Mouse (Mus musculus) hindbrain, postnatal 0 days (tissue): ENCODE data around the gene Spata2l. TPM values are rescaled to one million over a fixed set of nuclear protein-coding genes. Genes with fewer than 3 reads are reported as not detected.
"Not testable (repeated sequence)": the region's sequence is repeated elsewhere in the genome, so short reads cannot be mapped to it uniquely, and the experiment has no call there.

Experiments used
- ATAC-seq: fragments of 200-750 bp; cut with Nextera tagmentation; 2 replicates; pipeline ENCODE4 v1.8.0; 2017; ENCODE audit warnings: mild to moderate bottlenecking, moderate TSS enrichment, moderate library complexity
- DNase-seq: peaks from one replicate; pipeline ENCODE4 v3.0.0-alpha.2; 2015; ENCODE audit warnings: low spot score
- H3K27ac ChIP-seq: fragments of 300-500 bp; sonication (generic); 2 replicates; pipeline ENCODE4 v1.5.1; 2014; ENCODE audit warnings: mild to moderate bottlenecking
- H3K27me3 ChIP-seq: fragments of 300-500 bp; sonication (generic); 2 replicates; pipeline ENCODE4 v1.6.1; 2014; ENCODE audit warnings: low read length, mixed read lengths; ENCODE audit not compliant: insufficient read depth
- H3K36me3 ChIP-seq: fragments of 300-500 bp; sonication (generic); 2 replicates; pipeline ENCODE4 v1.6.1; 2014; ENCODE audit warnings: low read length, mixed read lengths; ENCODE audit not compliant: insufficient read depth
- H3K4me1 ChIP-seq: fragments of 300-500 bp; sonication (generic); 2 replicates; pipeline ENCODE4 v1.6.1; 2014; ENCODE audit warnings: antibody characterized with exemption, low read length, mixed read lengths; ENCODE audit not compliant: insufficient read depth
- H3K4me2 ChIP-seq: fragments of 300-500 bp; sonication (generic); 2 replicates; pipeline ENCODE4 v1.6.1; 2014; ENCODE audit warnings: low read depth, mild to moderate bottlenecking, low read length, moderate library complexity, mixed read lengths
- H3K4me3 ChIP-seq: fragments of 300-500 bp; sonication (generic); 2 replicates; pipeline ENCODE4 v1.5.1; 2014; ENCODE audit warnings: low read length
- H3K9ac ChIP-seq: fragments of 300-500 bp; sonication (generic); replicated peaks from 2 replicates; pipeline ENCODE4 v1.6.1; 2014; ENCODE audit warnings: mild to moderate bottlenecking, low read length, moderate library complexity, mixed read lengths
- H3K9me3 ChIP-seq: fragments of 300-500 bp; sonication (generic); 2 replicates; pipeline ENCODE4 v1.6.1; 2016; ENCODE audit warnings: low read length, mixed read lengths
- CTCF ChIP-seq: IDR thresholded peaks from 2 replicates; pipeline ENCODE4 v1.5.1; 2016; ENCODE audit warnings: antibody characterized with exemption, control low read depth, low read depth
- WGBS: fragments of 180-500 bp; shearing (Covaris S2); extraction: QIAGEN DNeasy Blood & Tissue Kit; methylation state at CpG from one replicate; pipeline ENCODE4 v1.1.7; 2014; 5-methylcytosine and 5-hydroxymethylcytosine counted together
- polyA plus RNA-seq: library from polyadenylated mRNA; unstranded; fragments of >200 nt; fragmentation: Nextera tagmentation; extraction: Ambion mirVana; gene quantifications from 2 replicates; pipeline ENCODE4 v1.2.1, GENCODE M21; 2015
- total RNA-seq: library from RNA; depleted of rRNA; stranded (reverse); fragments of >200 nt; gene quantifications from 2 replicates; pipeline ENCODE4 v1.2.3, GENCODE M21; 2014; rRNA removed

The Spata2l gene
- 19.4 and 21.2 TPM in 2 replicates for total RNA-seq
- polyA plus RNA-seq, result 13.4 and 15.8 TPM in 2 replicates

- WGBS, result 1% methylated on average over 57 of the region's 57 CpGs
- peak within 1 kb of the TSS; percentile 68 for H3K27ac ChIP-seq
- peak within 1 kb of the TSS; percentile 74 for H3K9ac ChIP-seq
- no peaks in the 10 kb centered on the region for H3K27me3 ChIP-seq
- H3K4me3 ChIP-seq, result peak within 1 kb of the TSS; percentile 57
- H3K4me1 ChIP-seq, result peaks cover 15% of the 10 kb centered on the region
- DNase-seq (peak; percentile 88), ATAC-seq (peak; percentile 80)
- no peaks in the 10 kb centered on the region for H3K9me3 ChIP-seq
- H3K4me2 ChIP-seq, result peak within 1 kb of the TSS; percentile 92
- peak; percentile 42 for TF ChIP-seq CTCF
- H3K36me3 ChIP-seq, result no peaks in the 10 kb centered on the region
Measured at GRCm38 (mm10) chr8:123235520-123236497, at the start of gene Spata2l. TSS of gene Spata2l (minus strand) at chr8:123236233.

GRCm38 (mm10) chr8:123284493-123284892 is 48.5 kb upstream of the Spata2l start:
- no peak for TF ChIP-seq CTCF
- 90% methylated on average over 5 of the region's 5 CpGs for WGBS
- Histone ChIP-seq H3K36me3 (no peaks in the 10 kb centered on the region), H3K4me3 (no peak overlapping the region), H3K27me3 (no peaks in the 10 kb centered on the region), H3K4me1 (no peaks in the 10 kb centered on the region), H3K27ac (no peak overlapping the region), H3K9ac (no peak overlapping the region), H3K4me2 (no peak overlapping the region), H3K9me3 (no peaks in the 10 kb centered on the region)
- ATAC-seq, result no peak
- DNase-seq, result no peak

- Histone ChIP-seq H3K4me3 (no peak overlapping the region), H3K4me2 (no peak overlapping the region), H3K27me3 (no peaks in the 10 kb centered on the region), H3K9me3 (no peaks in the 10 kb centered on the region), H3K36me3 (no peaks in the 10 kb centered on the region), H3K4me1 (no peaks in the 10 kb centered on the region), H3K9ac (no peak overlapping the region), H3K27ac (no peak overlapping the region)
- no peak for ATAC-seq
- 91% methylated on average over 7 of the region's 7 CpGs for WGBS
- DNase-seq, result no peak
- no peak for TF ChIP-seq CTCF
Measured at GRCm38 (mm10) chr8:123283991-123284390, 48.0 kb upstream of the Spata2l start.

GRCm38 (mm10) chr8:123282994-123283393 is 47.0 kb upstream of the Spata2l start:
- H3K4me1 ChIP-seq, H3K27ac ChIP-seq, H3K27me3 ChIP-seq, ATAC-seq, H3K4me2 ChIP-seq, DNase-seq, H3K4me3 ChIP-seq, H3K9me3 ChIP-seq, H3K36me3 ChIP-seq, H3K9ac ChIP-seq: not testable (repeated sequence)
- 92% methylated on average over 4 of the region's 6 CpGs for WGBS

- Histone ChIP-seq H3K27ac (no peak overlapping the region), H3K9me3 (no peaks in the 10 kb centered on the region), H3K4me1 (no peaks in the 10 kb centered on the region), H3K36me3 (no peaks in the 10 kb centered on the region), H3K4me3 (no peak overlapping the region), H3K27me3 (no peaks in the 10 kb centered on the region), H3K9ac (no peak overlapping the region), H3K4me2 (no peak overlapping the region)
- no peak for DNase-seq
- no peak for TF ChIP-seq CTCF
- no peak for ATAC-seq
- 84% methylated on average over 13 of the region's 13 CpGs for WGBS
Measured at GRCm38 (mm10) chr8:123280302-123281094, 44.5 kb upstream of the Spata2l start.

GRCm38 (mm10) chr8:123279828-123280227 is 43.8 kb upstream of the Spata2l start:
- ATAC-seq (no peak), DNase-seq (no peak)
- Histone ChIP-seq H3K36me3 (no peaks in the 10 kb centered on the region), H3K4me3 (no peak overlapping the region), H3K9ac (no peak overlapping the region), H3K27ac (no peak overlapping the region), H3K4me1 (no peaks in the 10 kb centered on the region), H3K27me3 (no peaks in the 10 kb centered on the region), H3K4me2 (no peak overlapping the region), H3K9me3 (no peaks in the 10 kb centered on the region)
- 88% methylated on average over 4 of the region's 4 CpGs for WGBS
- TF ChIP-seq CTCF, result no peak
